Mouse (Mus musculus) frontal cortex, postnatal 36 days (tissue): ENCODE results near the gene Fam155a.
"Not testable (repeated sequence)": the region's sequence is repeated elsewhere in the genome, so short reads cannot be mapped to it uniquely, and the experiment has no call there.

Experiments
- DNase-seq, 2 experiments: peaks; one replicate each; pipeline ENCODE4 v3.0.0; 2022; ENCODE audit warnings: low spot score in 2 of 2

Gene Fam155a

GRCm38 (mm10) chr8:9770999-9771605 lies at the start of gene Fam155a:
Fam155a (minus strand) TSS chr8:9771161.
- peak; percentile 28 to 57 for DNase-seq

GRCm38 (mm10) chr8:9813273-9813946 lies 42.4 kb upstream of the Fam155a start:
- no peak for DNase-seq

DNA sequence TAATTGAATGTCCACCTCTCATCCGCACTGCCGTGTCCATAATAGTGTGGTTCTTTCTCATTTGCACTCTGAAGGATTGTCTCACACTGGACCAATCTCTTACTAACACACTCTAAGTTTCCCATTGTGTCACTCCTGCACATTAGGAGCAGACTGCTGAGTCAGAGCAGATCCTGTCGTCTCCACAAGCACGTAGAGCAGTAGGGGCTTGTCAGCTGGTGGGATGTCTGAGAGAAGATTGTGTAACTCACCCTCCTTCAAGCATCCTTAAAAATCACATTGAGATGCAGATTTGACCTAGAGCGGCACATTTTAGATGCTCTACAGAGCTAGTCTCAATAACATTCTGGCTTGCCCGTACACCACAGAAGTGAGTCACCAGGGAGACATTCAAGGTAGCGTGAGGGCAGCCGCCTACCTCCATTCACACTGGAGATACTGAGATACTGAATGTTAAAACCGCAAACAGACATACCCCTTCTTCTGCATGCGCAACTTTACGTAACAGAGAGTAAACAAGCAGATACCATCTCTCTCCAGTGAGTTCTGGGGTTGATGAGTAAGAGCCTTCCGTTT lies 40.1 kb upstream of the Fam155a start:
- DNase-seq: peak; percentile 41 to 51

DNA sequence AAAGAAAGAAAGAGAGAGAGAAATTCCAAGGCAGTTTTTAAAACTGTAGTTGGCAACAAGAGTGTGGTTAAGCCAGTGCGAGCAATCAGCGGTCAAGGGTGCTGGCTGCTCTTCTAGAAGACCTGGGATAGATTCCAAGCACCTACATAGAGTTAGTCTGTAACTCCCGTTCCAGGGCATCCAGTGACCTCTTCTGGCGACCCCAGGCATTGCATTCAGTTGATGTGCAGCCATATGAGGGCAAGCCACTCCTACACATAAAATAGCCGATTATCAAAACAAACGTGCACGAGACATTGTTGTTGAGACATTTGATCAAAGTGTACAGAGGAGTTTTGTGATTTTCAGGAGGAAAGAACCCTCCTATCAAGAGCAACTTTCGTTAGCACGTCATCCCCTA lies 37.6 kb upstream of the Fam155a start:
- no peak for DNase-seq

- DNase-seq: no peak
Measured at GRCm38 (mm10) chr8:9805676-9806075, 34.7 kb upstream of the Fam155a start.

DNA sequence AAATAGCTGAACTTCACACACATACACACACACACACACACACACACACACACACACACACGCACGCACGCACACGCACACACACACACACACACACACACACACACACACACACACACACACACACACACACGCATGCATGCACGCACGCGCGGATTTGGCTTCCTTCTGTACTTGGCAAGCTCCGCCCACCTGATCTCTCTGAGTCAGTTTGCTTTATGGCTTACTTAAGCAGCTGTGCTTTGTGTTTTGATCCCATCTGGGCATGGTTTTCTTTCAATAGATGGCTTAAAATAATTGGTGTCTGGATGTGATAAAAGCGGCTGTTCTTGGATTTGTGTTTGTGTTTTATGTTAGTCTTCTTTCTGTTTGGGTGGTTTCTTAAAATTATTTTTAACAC lies 29.4 kb upstream of the Fam155a start:
- DNase-seq: not testable (repeated sequence)

- no peak for DNase-seq
Measured at GRCm38 (mm10) chr8:9799923-9800322, 29.0 kb upstream of the Fam155a start.

- DNase-seq: peak; percentile 30 to 38
Measured at GRCm38 (mm10) chr8:9797514-9797913, 26.6 kb upstream of the Fam155a start.

DNA sequence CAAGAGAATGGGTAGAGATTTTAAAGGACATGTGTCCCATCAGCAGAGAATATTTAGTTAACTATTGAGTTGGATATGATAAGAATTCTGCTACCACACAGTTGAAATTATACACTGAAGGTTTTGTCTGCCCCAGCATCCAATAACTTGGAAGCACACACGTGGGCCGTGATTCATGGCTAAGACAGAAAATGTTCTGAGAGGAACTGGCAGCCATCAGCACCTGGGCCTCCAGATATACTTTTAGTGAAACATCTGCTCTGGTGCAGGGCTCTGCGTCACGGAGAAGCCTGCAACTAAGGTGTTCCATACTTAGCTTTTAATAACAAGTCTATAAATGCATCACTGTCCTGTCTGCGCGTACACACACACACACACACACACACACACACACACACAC lies 24.8 kb upstream of the Fam155a start:
- peak in 1 of 2 experiments; percentile 28 for DNase-seq

- no peak for DNase-seq
Measured at GRCm38 (mm10) chr8:9793351-9793750, 22.4 kb upstream of the Fam155a start.

DNA sequence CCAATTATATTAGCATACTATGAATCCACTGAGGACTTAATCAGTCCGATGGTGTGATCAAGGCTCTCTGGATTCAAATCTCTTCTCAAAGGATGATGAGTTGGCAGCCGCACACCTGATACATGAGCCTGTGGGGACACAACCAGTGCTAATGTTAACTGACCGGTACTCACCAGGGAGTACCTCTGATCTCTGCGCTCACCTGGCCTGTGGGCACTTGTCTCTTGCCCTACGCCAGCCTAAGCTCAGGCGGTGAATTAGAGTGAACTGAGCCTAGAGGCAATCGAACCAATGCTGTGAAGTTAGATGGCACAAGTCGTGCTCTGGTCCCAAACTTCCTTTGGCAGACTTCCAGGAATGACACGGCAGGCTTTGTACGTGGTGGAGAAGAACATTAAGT lies 9.4 kb upstream of the Fam155a start:
- DNase-seq: no peak

- DNase-seq: no peak
Measured at GRCm38 (mm10) chr8:9778148-9778547, 7.2 kb upstream of the Fam155a start.

- no peak for DNase-seq
Measured at GRCm38 (mm10) chr8:9776818-9777217, 5.9 kb upstream of the Fam155a start.

- peak; percentile 38 to 45 for DNase-seq
Measured at GRCm38 (mm10) chr8:9772519-9772840, 1.5 kb upstream of the Fam155a start.

- peak; percentile 48 for DNase-seq
Measured at GRCm38 (mm10) chr8:9771606-9772518, 901 bp upstream of the Fam155a start.

- DNase-seq: peak; percentile 60 to 69
Measured at GRCm38 (mm10) chr8:9770261-9770998, 531 bp downstream of the Fam155a start.

GRCm38 (mm10) chr8:9769061-9769460 lies 1.9 kb downstream of the Fam155a start:
- peak; percentile 23 to 26 for DNase-seq

- peak in 1 of 2 experiments; percentile 24 for DNase-seq
Measured at GRCm38 (mm10) chr8:9735169-9735568, 35.8 kb downstream of the Fam155a start.

GRCm38 (mm10) chr8:9709791-9710190 lies 61.2 kb downstream of the Fam155a start:
- no peak for DNase-seq

- peak; percentile 81 to 91 for DNase-seq
Measured at GRCm38 (mm10) chr8:9707433-9707832, 63.5 kb downstream of the Fam155a start.

DNA sequence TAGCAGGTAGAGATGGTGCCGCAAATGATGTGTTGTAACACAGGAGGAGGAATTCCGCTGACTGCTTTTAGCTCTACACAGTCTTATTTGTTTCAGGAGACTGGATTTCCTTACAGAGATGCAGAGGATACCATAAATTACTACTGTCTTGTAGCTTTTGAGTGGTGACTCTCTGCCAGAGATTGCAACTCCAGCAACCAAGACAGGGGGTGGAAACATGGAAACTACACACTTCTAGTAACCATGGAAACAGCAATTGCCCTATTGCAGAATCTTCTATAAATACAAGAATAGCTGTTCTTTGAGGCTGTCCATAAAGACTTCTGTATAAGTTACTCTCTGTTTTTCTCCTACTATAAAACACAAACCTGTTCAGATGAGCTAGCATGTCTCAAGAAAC lies 76.2 kb downstream of the Fam155a start:
- peak in 1 of 2 experiments; percentile 21 for DNase-seq
